Mouse (Mus musculus) left cerebral cortex, adult 18-20 months (tissue): ENCODE results near the gene Ddias. TPM values are rescaled to one million over a fixed set of nuclear protein-coding genes. Genes with fewer than 3 reads are reported as not detected.

Experiments
- total RNA-seq, 2 experiments: library from RNA; stranded (reverse); gene quantifications; 2 replicates each; pipeline ENCODE4 v1.2.3; 2021

Gene Ddias
- total RNA-seq, 2 experiments from 2014 or later, result 0.35 to 0.45 TPM

Other genes with a start within 250 kb of the Ddias start
- 10 to 100 TPM; 20.1 to 20.3 TPM for gene Ankrd42, start 237.1 kb downstream of the Ddias start, total RNA-seq
- 10 to 100 TPM; 56.1 to 57.9 TPM for gene Pcf11, start 204.3 kb downstream of the Ddias start, total RNA-seq
- gene Rab30, start 132.6 kb downstream of the Ddias start, total RNA-seq, result 10 to 100 TPM; 39.4 to 40.6 TPM
- gene Prcp, start 223 bp upstream of the Ddias start, total RNA-seq, result 10 to 100 TPM in 1 of 2 experiments, 1 to 10 TPM in 1; 9.8 to 11.1 TPM
- 10 to 100 TPM; 24.7 to 26.0 TPM for gene Fam181b, start 205.6 kb upstream of the Ddias start, total RNA-seq